Mouse (Mus musculus): ENCODE results near the gene Dusp22. TPM values are rescaled to one million over a fixed set of nuclear protein-coding genes. Genes with fewer than 3 reads are reported as not detected.

The Dusp22 gene
- total and polyA plus RNA-seq, 2 experiments from 2014 or later = 19.8 to 22.0 TPM

- H3K27me3 ChIP-seq (ENCODE audit: insufficient read depth, low read length) = no peaks in the 10 kb centered on the region
- H3K36me3 ChIP-seq (ENCODE audit: insufficient read depth) = no peaks in the 10 kb centered on the region
- no peak for ATAC-seq
- no peak overlapping the region for H3K4me2 ChIP-seq (ENCODE audit: low read depth)
- TF ChIP-seq CTCF (IDR thresholded peaks at IDR 0.05; ENCODE audit: low read depth) = no peak
- H3K4me1 ChIP-seq (ENCODE audit: insufficient read depth) = no peaks in the 10 kb centered on the region
- no peak for DNase-seq
- no peak overlapping the region for H3K4me3 ChIP-seq (ENCODE audit: low read depth, low read length)
- no peaks in the 10 kb centered on the region for H3K9me3 ChIP-seq (ENCODE audit: low read length)
- WGBS = 90% methylated on average over 4 of the region's 4 CpGs
- H3K27ac ChIP-seq (ENCODE audit: low read depth, low read length) = no peak overlapping the region
- H3K9ac ChIP-seq = no peak overlapping the region
Observed at GRCm38 (mm10) chr13:30636453-30636852, 23.3 kb upstream of the Dusp22 start.

GRCm38 (mm10) chr13:30638378-30639115 is 21.3 kb upstream of the Dusp22 start:
- Histone ChIP-seq H3K36me3 (ENCODE audit: insufficient read depth) (no peaks in the 10 kb centered on the region), H3K4me1 (ENCODE audit: insufficient read depth) (no peaks in the 10 kb centered on the region), H3K4me2 (ENCODE audit: low read depth) (no peak overlapping the region), H3K4me3 (ENCODE audit: low read depth, low read length) (no peak overlapping the region), H3K27me3 (ENCODE audit: insufficient read depth, low read length) (no peaks in the 10 kb centered on the region), H3K27ac (ENCODE audit: low read depth, low read length) (no peak overlapping the region), H3K9ac (no peak overlapping the region), H3K9me3 (ENCODE audit: low read length) (no peaks in the 10 kb centered on the region)
- ATAC-seq = no peak
- WGBS = 91% methylated on average over 5 of the region's 5 CpGs
- TF ChIP-seq CTCF (IDR thresholded peaks at IDR 0.05; ENCODE audit: low read depth) = no peak
- DNase-seq = no peak

GRCm38 (mm10) chr13:30642053-30642452 is 17.7 kb upstream of the Dusp22 start:
- no peak overlapping the region for H3K4me3 ChIP-seq (ENCODE audit: low read depth, low read length)
- no peaks in the 10 kb centered on the region for H3K4me1 ChIP-seq (ENCODE audit: insufficient read depth)
- H3K4me2 ChIP-seq (ENCODE audit: low read depth) = no peak overlapping the region
- no peak overlapping the region for H3K9ac ChIP-seq
- DNase-seq (no peak), ATAC-seq (no peak)
- TF ChIP-seq CTCF (IDR thresholded peaks at IDR 0.05; ENCODE audit: low read depth) = no peak
- no peaks in the 10 kb centered on the region for H3K36me3 ChIP-seq (ENCODE audit: insufficient read depth)
- H3K9me3 ChIP-seq (ENCODE audit: low read length) = no peaks in the 10 kb centered on the region
- H3K27me3 ChIP-seq (ENCODE audit: insufficient read depth, low read length) = no peaks in the 10 kb centered on the region
- WGBS = 86% methylated on average over 4 of the region's 4 CpGs
- no peak overlapping the region for H3K27ac ChIP-seq (ENCODE audit: low read depth, low read length)

GRCm38 (mm10) chr13:30648461-30648860 is 11.3 kb upstream of the Dusp22 start:
- DNase-seq = no peak
- H3K36me3 ChIP-seq (ENCODE audit: insufficient read depth) = no peaks in the 10 kb centered on the region
- H3K9ac ChIP-seq = no peak overlapping the region
- H3K4me2 ChIP-seq (ENCODE audit: low read depth) = no peak overlapping the region
- no peak overlapping the region for H3K4me3 ChIP-seq (ENCODE audit: low read depth, low read length)
- H3K9me3 ChIP-seq (ENCODE audit: low read length) = no peaks in the 10 kb centered on the region
- no peak for TF ChIP-seq CTCF (IDR thresholded peaks at IDR 0.05; ENCODE audit: low read depth)
- ATAC-seq = no peak
- no peaks in the 10 kb centered on the region for H3K4me1 ChIP-seq (ENCODE audit: insufficient read depth)
- no peaks in the 10 kb centered on the region for H3K27me3 ChIP-seq (ENCODE audit: insufficient read depth, low read length)
- no peak overlapping the region for H3K27ac ChIP-seq (ENCODE audit: low read depth, low read length)

- ATAC-seq = no peak
- Histone ChIP-seq H3K9ac (no peak overlapping the region), H3K36me3 (ENCODE audit: insufficient read depth) (no peaks in the 10 kb centered on the region), H3K4me3 (ENCODE audit: low read depth, low read length) (no peak overlapping the region), H3K4me2 (ENCODE audit: low read depth) (no peak overlapping the region), H3K27me3 (ENCODE audit: insufficient read depth, low read length) (no peaks in the 10 kb centered on the region), H3K4me1 (ENCODE audit: insufficient read depth) (no peaks in the 10 kb centered on the region), H3K9me3 (ENCODE audit: low read length) (no peaks in the 10 kb centered on the region), H3K27ac (ENCODE audit: low read depth, low read length) (no peak overlapping the region)
- TF ChIP-seq CTCF (IDR thresholded peaks at IDR 0.05; ENCODE audit: low read depth) = no peak
- WGBS = 93% methylated on average over 5 of the region's 5 CpGs
- DNase-seq = no peak
Observed at GRCm38 (mm10) chr13:30649197-30649596, 10.6 kb upstream of the Dusp22 start.

GRCm38 (mm10) chr13:30650684-30651083 is 9.1 kb upstream of the Dusp22 start:
- no peaks in the 10 kb centered on the region for H3K36me3 ChIP-seq (ENCODE audit: insufficient read depth)
- TF ChIP-seq CTCF (IDR thresholded peaks at IDR 0.05; ENCODE audit: low read depth) = no peak
- 70% methylated on average over 1 of the region's 1 CpGs for WGBS
- no peak overlapping the region for H3K27ac ChIP-seq (ENCODE audit: low read depth, low read length)
- no peaks in the 10 kb centered on the region for H3K4me1 ChIP-seq (ENCODE audit: insufficient read depth)
- H3K9ac ChIP-seq = no peak overlapping the region
- no peaks in the 10 kb centered on the region for H3K27me3 ChIP-seq (ENCODE audit: insufficient read depth, low read length)
- ATAC-seq = no peak
- H3K4me2 ChIP-seq (ENCODE audit: low read depth) = no peak overlapping the region
- H3K9me3 ChIP-seq (ENCODE audit: low read length) = no peaks in the 10 kb centered on the region
- H3K4me3 ChIP-seq (ENCODE audit: low read depth, low read length) = no peak overlapping the region
- DNase-seq = no peak

- no peak for ATAC-seq
Observed at GRCm38 (mm10) chr13:30653051-30653450, 6.7 kb upstream of the Dusp22 start.

More at GRCm38 (mm10) chr13:30653051-30653450, 6.7 kb upstream of the Dusp22 start:
- no peak for DNase-seq
- no peak overlapping the region for H3K9ac ChIP-seq
- no peaks in the 10 kb centered on the region for H3K9me3 ChIP-seq (ENCODE audit: low read length)
- WGBS = 68% methylated on average over 4 of the region's 4 CpGs
- TF ChIP-seq CTCF (IDR thresholded peaks at IDR 0.05; ENCODE audit: low read depth) = no peak
- no peaks in the 10 kb centered on the region for H3K27me3 ChIP-seq (ENCODE audit: insufficient read depth, low read length)
- no peaks in the 10 kb centered on the region for H3K4me1 ChIP-seq (ENCODE audit: insufficient read depth)
- H3K27ac ChIP-seq (ENCODE audit: low read depth, low read length) = no peak overlapping the region
- H3K4me2 ChIP-seq (ENCODE audit: low read depth) = no peak overlapping the region
- no peaks in the 10 kb centered on the region for H3K36me3 ChIP-seq (ENCODE audit: insufficient read depth)
- H3K4me3 ChIP-seq (ENCODE audit: low read depth, low read length) = no peak overlapping the region
